16 mouse cellular contexts compared by ENCODE assay signal in the genomic region with DNA sequence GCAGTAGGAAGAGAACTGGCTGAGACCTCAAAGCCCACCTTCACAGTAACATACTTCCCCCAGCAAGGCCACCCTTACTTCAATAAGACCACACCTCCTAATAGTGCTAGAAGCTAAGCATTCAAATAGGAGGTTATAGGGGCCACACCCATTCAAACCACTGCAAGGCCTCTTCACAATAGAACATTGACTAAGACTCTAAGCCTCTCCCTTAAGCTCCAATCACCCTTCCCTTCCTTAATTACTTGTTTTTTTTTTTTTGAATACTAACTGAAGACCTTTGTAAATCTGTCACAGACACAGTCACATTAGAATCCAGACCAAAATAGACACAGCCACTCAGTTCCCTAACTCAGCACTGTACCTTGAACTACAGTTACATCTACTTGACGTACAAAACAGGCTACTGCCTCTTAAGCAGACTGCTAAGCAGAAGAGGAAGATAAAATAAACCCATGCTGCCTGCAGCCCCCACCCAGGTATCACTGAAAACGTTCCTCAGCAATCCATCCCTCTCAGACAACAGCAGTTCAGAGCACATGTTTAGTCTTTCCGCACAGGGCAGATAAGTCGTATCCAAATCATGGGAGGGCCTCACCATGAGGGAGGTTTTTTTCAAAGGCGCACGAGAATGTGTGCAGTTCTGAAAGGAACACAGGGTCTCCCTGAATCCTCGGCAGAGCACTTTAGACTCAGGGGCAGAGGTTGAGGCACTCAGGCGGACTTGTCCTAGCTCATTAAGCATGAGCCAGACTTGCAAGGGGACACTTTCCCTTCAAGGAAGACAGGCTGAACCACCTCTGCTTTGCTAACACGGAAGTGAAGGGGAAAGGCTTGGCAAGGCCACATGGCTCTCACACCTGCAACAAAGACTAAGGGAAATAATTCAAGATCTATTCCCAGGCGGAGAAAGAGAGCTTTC.
A peak's percentile ranks its signal among the peaks of the same experiment; 100 is the strongest.
DNase-seq lines count a peak whose midpoint lies in the region; ATAC-seq lines count a peak whose summit lies in the region.
"Had no signal": no experiment of that assay in that cellular context is flagged by ENCODE, and none has a peak within 500 bp of the region (broad histone marks: within the 10 kb centered on the region; RNA-seq: fewer than 3 reads in every experiment).

No protein-coding gene starts in this region.

- WGBS in intestine, embryonic 15.5 days = 38% methylated on average over 10 of the region's 10 CpGs
- 33% methylated on average over 10 of the region's 10 CpGs for WGBS in kidney, embryonic 14.5 days
- 35% methylated on average over 10 of the region's 10 CpGs for WGBS in stomach, embryonic 15.5 days

- peaks cover 11% of the 10 kb centered on the region; the same call in 1 of the 2 replicates for H3K4me1 ChIP-seq in intestine, embryonic 15.5 days (replicated peaks)
- H3K4me1 ChIP-seq in kidney, embryonic 14.5 days (ENCODE audit: control insufficient read depth, insufficient read depth, low read length) = peaks cover 13% of the 10 kb centered on the region; the same call in 1 of the 2 replicates
- H3K4me1 ChIP-seq in stomach, embryonic 15.5 days = peaks cover 20% of the 10 kb centered on the region

- no peak overlapping the region for H3K9ac ChIP-seq in intestine, embryonic 15.5 days
- no peak overlapping the region for H3K9ac ChIP-seq in kidney, embryonic 14.5 days (ENCODE audit: low read depth, low read length)
- H3K9ac ChIP-seq in stomach, embryonic 15.5 days = no peak overlapping the region
- H3K9ac ChIP-seq: forebrain, embryonic 15.5 days; lung, embryonic 15.5 days; neural tube, embryonic 13.5 days had no signal

- peak; percentile 7 to 12 for DNase-seq in lung, adult 18-20 months
- DNase-seq in lung, postnatal 10 days = no peak
- no peak for DNase-seq in gastrocnemius, postnatal 10 days
- DNase-seq in spleen, adult 12 weeks (ENCODE audit: low spot score) = no peak
- DNase-seq: adrenal gland, postnatal 14 days; cerebellum, adult 8-10 months; gastrocnemius, adult 2 months; heart, adult 2 months had no signal

- H3K27me3 ChIP-seq in intestine, embryonic 15.5 days (replicated peaks) = no peaks in the 10 kb centered on the region
- no peaks in the 10 kb centered on the region for H3K27me3 ChIP-seq in kidney, embryonic 14.5 days (ENCODE audit: control insufficient read depth, insufficient read depth, low read length)
- H3K27me3 ChIP-seq in stomach, embryonic 15.5 days (replicated peaks) = no peaks in the 10 kb centered on the region
- H3K27me3 ChIP-seq: forebrain, embryonic 15.5 days; lung, embryonic 15.5 days; neural tube, embryonic 13.5 days had no signal

- peak; percentile 60; the same call in 1 of the 2 replicates for ATAC-seq in intestine, embryonic 15.5 days
- peak; percentile 86 for ATAC-seq in kidney, embryonic 14.5 days (ENCODE audit: low FRiP score, low TSS enrichment)
- no peak for ATAC-seq in stomach, embryonic 15.5 days (ENCODE audit: insufficient read depth, low FRiP score, low read depth)
- ATAC-seq: forebrain, embryonic 15.5 days had no signal

- H3K9me3 ChIP-seq in intestine, embryonic 15.5 days = no peaks in the 10 kb centered on the region
- H3K9me3 ChIP-seq in kidney, embryonic 14.5 days (ENCODE audit: control insufficient read depth, low read length) = no peaks in the 10 kb centered on the region
- no peaks in the 10 kb centered on the region for H3K9me3 ChIP-seq in stomach, embryonic 15.5 days
- H3K9me3 ChIP-seq: forebrain, embryonic 15.5 days; hindbrain, embryonic 10.5 days; lung, embryonic 15.5 days; neural tube, embryonic 13.5 days had no signal

- H3K36me3 ChIP-seq in intestine, embryonic 15.5 days = no peaks in the 10 kb centered on the region
- no peaks in the 10 kb centered on the region for H3K36me3 ChIP-seq in kidney, embryonic 14.5 days (ENCODE audit: control insufficient read depth, insufficient read depth, low read length)
- H3K36me3 ChIP-seq in stomach, embryonic 15.5 days = no peaks in the 10 kb centered on the region
- H3K36me3 ChIP-seq: forebrain, embryonic 15.5 days; G1E; hindbrain, embryonic 10.5 days; lung, embryonic 15.5 days; neural tube, embryonic 13.5 days had no signal

- no peak overlapping the region for H3K4me3 ChIP-seq in intestine, embryonic 15.5 days (replicated peaks)
- no peak overlapping the region for H3K4me3 ChIP-seq in kidney, embryonic 14.5 days (ENCODE audit: low read length)
- H3K4me3 ChIP-seq in stomach, embryonic 15.5 days (replicated peaks) = no peak overlapping the region
- H3K4me3 ChIP-seq: forebrain, embryonic 15.5 days; gastrocnemius, adult 2 months; heart, adult 2 months; hindbrain, embryonic 10.5 days; lung, embryonic 15.5 days; neural tube, embryonic 13.5 days had no signal

- no peak overlapping the region for H3K27ac ChIP-seq in intestine, embryonic 15.5 days
- peak overlapping the region; percentile 67; the same call in 1 of the 2 replicates for H3K27ac ChIP-seq in kidney, embryonic 14.5 days (ENCODE audit: low read depth, low read length)
- peak overlapping the region; percentile 48; the same call in 1 of the 2 replicates for H3K27ac ChIP-seq in stomach, embryonic 15.5 days
- H3K27ac ChIP-seq: forebrain, embryonic 15.5 days; gastrocnemius, adult 2 months; heart, adult 2 months; hindbrain, embryonic 10.5 days; lung, embryonic 15.5 days; neural tube, embryonic 13.5 days had no signal

- no peak overlapping the region for H3K4me2 ChIP-seq in intestine, embryonic 15.5 days (replicated peaks)
- H3K4me2 ChIP-seq in kidney, embryonic 14.5 days (replicated peaks; ENCODE audit: low read depth, low read length) = no peak overlapping the region
- no peak overlapping the region for H3K4me2 ChIP-seq in stomach, embryonic 15.5 days
- H3K4me2 ChIP-seq: forebrain, embryonic 15.5 days; lung, embryonic 15.5 days; neural tube, embryonic 13.5 days had no signal

Comparison
In these comparisons a context has a peak if more than half of its experiments do, and no peak if none do; other contexts are left out.
1. DNase-seq: peak in lung, adult 18-20 months (2 of 2); none in lung, postnatal 10 days (single experiment), gastrocnemius, postnatal 10 days (single experiment) and spleen, adult 12 weeks (single experiment).